Mouse (Mus musculus) adrenal gland, postnatal 4 days (tissue): ENCODE results near the gene Fgf2. TPM values are rescaled to one million over a fixed set of nuclear protein-coding genes. Genes with fewer than 3 reads are reported as not detected.

Experiments
- DNase-seq, 2 experiments: peaks; one replicate each; pipeline ENCODE4 v3.0.0; 2021 to 2022; ENCODE audit warnings: low spot score in 2 of 2, mixed read lengths in 2 of 2
- long read RNA-seq, 2 experiments: library from polyadenylated mRNA; stranded (forward); transcript quantifications; one replicate each; pipeline ENCODE4 v2.0.0; 2021
- total RNA-seq, 2 experiments: library from RNA; stranded (reverse); gene quantifications; 2 replicates each; pipeline ENCODE4 v1.2.3; 2021

Gene Fgf2
- 1 to 10 TPM; 5.0 to 7.1 TPM for total RNA-seq
- long read RNA-seq, experiment 1, full-length matches to known transcripts = 1 of 1 reads
- long read RNA-seq, experiment 1, partial matches to known transcripts = 0 of 1 reads
- long read RNA-seq, experiment 1, other reads (novel, unspliced or antisense) = 0 of 1 reads
- long read RNA-seq, experiment 2, full-length matches to known transcripts = 1 of 2 reads
- long read RNA-seq, experiment 2, partial matches to known transcripts = 0 of 2 reads
- long read RNA-seq, experiment 2, other reads (novel, unspliced or antisense) = 1 of 2 reads

DNA sequence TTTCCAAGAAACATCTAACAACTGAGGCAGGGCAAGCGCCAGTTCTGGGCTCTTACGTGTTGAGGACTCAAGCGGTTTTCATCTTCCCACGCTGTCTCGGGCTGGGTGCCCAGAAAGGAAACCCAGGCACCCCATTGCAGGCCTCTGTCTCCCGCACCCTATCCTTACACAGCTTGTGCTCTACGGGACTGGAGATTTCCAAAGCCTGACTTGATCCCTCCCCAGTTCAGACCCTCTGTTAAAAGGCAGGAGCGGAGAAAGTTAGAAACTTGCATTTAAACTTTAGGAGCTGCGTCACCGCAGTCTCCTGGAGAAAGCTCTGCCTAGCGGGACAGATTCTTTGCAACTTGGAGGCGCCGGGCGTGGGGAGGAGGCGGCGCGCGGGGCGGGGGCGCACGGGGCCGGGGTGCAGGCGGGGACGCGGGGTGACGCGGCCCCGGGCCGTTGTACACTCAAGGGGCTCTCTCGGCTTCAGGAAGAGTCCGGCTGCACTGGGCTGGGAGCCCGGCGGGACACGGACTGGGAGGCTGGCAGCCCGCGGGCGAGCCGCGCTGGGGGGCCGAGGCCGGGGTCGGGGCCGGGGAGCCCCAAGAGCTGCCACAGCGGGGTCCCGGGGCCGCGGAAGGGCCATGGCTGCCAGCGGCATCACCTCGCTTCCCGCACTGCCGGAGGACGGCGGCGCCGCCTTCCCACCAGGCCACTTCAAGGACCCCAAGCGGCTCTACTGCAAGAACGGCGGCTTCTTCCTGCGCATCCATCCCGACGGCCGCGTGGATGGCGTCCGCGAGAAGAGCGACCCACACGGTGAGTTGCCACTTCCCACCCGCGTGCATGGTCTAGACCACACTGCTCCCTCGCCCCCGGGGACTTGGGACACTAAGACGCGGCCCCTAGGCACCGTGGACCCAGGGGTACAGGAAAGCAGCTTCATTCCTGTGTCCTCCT is at the start of gene Fgf2:
Gene Fgf2 (plus strand): TSS at position 126 of the 945 bp plus-strand sequence.
- DNase-seq = no peak

DNA sequence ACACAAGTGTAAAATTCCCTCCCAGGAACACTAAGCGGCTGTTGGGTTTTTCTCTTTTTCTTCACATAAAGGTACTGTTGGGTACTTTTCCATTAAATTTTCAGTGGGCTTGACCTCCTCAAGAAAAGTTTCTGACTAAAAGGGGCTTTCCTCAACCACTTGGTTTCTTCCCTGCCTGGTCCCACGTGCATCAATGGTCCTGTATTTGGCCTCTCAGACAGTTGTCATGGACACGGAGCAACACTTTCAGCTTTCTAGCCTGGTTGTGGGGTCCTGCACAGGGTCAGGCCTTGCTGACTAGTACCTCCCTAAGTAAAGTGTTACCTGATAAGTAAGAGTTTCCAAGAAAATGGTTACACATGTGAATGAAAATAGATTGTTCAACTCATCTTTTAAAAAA is 48.7 kb upstream of the Fgf2 start:
- no peak for DNase-seq

DNA sequence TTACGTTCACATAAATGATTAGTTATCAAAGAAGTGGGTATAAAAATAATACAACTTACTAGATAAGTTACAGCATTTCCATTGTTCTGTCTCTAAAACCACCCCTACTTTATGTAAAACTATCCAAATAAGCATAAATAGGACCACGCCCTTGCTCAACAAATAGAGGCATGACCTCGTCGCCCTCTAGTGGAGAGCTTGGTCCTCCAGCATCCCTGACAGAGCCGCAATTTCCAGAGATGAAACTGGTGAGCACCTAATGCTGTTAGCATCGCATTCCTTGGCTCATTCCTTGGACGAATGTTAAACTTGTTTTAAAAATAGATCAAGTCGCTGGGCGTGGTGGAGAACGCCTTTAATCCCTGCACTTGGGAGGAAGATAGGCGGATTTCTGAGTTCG is 45.5 kb upstream of the Fgf2 start:
- DNase-seq = no peak

DNA sequence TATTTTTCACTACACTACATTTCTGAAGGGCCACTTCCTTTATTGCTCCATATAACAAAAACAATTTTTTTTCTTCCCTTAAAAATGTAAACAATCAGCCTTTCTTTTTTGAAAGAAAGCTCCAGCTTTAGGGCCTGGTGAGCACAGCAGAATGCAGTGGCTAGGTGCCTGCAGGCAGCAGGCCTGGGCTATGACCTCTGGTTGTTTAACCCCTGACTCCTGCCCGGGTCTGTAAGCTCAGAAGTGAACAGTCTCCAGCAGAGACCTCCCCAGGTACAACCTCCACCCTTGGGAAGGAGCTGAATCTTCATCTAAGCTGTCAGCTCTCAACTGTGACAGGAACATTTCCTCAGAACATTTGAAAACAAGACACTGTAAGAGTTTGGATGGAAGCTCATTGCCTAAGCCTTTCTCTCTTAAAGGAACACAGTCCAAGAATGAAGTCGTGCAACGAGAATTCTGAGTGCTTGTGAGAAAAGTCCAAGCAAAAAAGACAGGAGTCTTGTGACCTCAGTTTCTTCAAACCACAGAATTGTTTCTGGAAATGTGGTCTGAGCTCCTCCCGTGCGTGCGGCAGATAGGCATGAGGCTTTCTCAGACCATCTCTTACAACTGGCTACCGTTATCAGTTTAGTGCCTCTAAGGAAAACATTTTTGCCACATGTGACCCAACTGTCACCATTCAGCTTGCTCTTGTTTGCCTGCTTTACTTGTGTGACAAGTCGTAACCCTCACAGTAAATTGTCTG is 44.6 kb upstream of the Fgf2 start:
- DNase-seq = no peak

DNA sequence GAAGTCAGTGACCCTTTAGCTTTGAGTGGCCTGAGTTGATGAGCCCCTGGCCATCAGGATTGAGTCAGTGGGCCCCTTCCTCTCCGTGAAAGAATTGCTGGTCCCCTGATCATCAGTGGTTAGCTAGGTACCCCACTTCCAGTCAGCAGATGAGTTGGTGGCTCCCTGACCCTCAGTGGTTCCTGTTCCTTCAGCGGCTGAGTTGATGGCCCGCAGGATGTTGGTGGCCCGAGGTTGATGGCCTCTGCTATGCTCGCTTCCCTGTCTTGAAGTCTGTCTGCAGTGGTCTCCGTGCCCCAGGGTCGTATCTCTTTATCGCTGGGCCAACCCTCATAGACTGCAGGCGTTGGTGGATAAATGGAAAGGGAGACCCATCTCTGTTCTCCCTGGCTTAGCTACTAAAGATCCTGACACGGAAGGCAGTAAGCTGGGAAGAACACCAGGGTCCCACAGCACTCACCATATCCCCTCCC is 36.2 kb upstream of the Fgf2 start:
- no peak for DNase-seq

DNA sequence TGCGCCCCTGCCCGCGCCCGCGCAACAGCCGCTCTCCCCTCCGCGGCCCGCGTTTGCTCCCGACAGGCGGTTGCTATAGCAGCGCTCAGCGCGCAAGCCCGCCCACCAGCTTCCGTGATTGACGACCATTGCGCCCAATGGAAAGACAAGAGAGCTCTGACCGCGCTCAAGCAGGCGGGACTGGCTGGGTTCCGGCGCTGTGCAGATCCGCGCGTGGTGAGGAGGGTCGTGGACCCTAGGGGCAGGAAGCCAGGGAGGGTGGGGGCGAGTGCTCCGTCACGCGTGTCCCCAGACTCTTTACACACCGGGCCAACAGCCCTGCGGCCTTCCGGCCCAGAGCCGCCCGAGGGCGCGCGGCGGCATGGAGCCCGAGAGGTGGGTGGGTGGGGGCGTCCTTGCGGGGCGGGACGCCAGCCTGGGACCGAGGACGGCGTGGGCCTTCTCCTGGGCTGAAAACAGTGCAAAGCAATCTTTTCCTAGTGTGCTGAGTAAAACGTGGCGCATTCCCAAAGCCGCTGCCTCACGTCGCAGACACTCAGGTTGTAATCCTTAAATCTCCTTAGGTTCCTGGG is 35.7 kb upstream of the Fgf2 start, which contains the start of the genes Bbs12 and Cetn4:
Gene Bbs12 (plus strand): TSS at position 185 of the 572 bp plus-strand sequence.
Gene Cetn4 (minus strand): TSS at position 339 of the 572 bp plus-strand sequence.
- peak; percentile 91 to 96 for DNase-seq

DNA sequence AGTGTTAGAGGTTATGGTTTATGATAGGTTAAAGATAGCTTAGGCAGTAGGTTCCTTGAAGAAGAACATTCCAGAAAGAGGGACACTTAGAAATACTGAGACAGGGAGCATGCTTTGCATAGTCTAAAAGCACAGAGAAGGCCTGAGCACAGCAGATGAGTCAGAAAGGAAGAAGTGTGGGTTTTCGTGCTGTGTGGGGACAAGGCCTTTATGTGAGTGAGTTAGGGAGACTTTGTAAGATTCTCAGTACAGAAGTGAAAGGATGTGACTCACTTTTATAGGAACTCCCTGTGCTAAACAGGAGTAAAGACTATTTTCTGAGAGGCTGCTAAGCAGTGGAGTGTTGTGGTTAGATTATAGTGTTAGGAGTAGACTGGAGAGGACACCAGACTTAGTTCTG is 34.8 kb upstream of the Fgf2 start:
- DNase-seq = no peak

DNA sequence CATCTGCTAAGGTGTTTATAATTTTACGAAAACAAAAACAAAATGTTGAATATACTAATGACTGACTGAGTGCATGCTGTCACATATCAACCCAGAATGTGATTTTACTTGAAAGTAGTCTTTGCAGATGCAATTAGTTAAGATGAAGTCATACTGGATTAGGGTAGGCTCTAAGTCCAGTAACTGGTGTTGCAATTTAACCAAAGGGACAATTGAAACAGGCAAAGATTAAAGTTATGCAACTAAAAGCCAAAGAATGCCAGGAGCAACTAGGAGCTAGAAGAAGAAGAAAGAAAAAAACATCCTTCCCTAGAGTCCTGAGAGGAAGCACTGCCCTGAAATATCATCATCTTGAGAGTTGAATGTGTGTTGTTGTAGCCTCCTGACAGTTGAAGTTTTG is 31.9 kb upstream of the Fgf2 start:
- DNase-seq = no peak

DNA sequence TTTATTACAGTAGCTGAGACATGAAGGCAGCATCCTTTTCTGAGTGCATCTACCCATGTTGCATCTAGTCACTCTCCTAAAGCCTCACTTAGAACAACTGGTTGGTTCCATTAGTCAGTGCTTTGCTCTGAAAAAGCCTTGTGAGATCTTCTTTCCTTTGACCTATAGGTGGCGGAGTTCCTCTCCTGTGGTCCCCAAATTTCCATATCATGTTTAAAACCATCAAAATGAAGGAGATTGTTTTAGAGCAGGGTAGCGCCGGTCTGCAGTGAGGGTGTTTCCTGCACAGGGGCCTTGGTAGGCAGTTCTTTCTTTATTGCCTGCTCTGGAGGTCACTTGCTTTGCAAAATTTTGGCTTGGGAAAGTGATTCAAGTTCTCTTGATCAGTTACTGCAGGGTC is 23.8 kb upstream of the Fgf2 start:
- DNase-seq = no peak

DNA sequence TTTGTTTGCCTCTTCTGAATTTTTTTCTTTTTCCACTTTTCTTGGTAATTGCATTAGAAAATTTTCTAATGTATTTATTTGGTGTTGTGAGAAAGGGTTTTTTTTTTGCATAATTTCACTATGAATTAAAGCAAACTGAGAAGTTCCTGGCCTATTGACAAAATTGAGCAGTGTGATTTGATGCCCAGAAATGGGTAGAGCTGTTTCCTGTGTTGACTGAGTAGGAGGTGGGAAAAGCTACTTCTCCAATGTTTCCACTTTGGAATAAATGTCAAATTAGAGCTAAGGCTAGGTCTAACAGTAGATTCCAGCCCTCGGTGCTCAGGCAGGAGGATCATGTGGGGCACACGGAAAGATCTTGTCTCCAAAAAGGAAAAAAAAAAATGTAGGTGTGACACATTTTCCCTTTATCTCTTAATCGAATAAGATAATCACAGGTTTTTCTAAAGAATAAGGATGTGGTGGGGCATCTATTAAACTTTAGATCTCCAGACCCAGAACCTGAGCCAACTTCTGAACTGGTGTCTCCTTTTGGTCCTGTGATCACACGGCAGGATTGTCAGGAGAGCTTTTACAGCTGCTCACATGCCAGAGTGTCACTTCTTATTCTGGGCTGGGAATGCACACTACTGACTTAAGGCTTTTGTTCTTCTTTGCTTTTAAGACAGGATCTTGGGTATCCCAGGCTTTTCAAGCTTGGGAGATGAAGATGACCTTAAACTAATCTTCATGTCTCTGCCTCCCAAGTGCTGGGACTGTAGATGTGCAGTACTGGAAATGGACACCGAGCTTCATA is 22.6 kb upstream of the Fgf2 start:
- no peak for DNase-seq

DNA sequence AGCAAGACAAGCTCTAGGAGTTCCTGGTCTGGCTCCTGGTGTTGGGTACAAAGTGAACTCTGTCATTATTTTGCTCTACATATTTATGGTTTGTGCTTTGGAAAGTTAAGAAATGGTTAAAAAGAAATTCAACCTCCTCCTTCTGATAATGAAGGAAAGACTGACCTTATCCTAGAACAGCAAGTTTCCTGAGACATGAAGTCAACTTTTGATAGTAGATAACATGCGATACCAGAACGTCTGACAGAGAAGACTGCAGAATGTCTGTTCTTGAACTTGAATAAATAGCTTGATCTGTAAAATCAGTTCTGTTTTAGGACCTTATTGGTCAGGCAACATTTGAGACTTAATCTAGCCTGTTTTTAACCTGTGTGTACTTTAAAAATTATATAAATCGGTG is 21.5 kb upstream of the Fgf2 start:
- no peak for DNase-seq

DNA sequence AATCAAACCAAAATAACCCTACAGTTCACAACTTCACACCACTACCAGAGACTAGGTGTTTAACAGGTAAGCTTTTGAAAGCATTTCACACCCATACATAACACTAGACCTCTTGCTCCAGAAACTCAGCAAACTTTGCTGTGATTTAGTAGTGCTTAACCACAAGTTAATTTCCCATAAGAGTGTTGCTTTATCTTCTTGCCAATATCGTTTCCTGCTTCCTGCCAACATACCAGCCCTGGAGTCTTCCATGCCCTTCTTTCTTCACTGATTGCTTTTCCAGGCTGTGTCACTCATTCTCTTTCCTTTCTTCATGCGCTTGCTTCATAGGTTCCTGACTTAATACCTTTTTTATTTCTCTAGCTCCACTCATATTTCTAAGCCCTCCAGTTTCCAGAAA is 19.7 kb upstream of the Fgf2 start:
- DNase-seq = no peak

DNA sequence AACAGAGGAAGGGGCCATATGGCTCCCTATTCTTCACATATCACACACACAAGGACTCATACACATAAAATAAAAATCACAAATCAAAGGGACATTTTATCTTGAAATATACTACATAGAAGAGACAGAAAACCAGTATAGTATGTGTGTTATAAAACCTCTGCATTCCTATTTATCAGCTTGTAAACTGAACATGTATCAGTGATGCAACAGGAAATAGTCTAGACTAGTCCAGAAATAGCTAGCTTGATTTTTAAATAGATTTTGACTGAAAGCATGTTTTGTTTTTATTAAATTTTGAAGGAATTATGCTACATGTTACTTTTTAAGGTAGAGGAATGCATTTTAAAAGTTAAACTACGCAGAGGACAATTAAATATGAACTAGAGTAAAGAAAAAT is 18.2 kb upstream of the Fgf2 start:
- no peak for DNase-seq

DNA sequence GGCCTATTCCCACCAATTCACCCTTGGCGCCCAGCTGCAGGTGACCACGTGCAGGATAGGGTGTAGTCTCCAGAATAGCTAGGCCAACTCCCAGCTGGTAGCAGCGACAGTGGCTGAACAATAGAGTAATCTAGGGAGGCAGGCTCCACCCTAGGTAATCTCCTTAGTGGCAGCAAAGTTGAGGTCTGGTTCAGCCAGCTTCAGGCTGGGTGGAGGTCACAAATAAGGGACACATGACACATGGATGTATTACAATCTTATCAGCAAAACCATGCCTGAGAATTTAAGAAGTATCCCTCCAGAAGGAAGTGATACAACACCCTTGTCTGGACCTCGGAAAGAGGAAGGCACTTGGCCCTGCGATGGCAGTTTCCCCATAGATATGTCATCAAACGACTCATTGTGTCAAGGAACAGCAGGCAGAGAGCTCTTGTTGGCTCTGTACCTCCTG is 16.1 kb upstream of the Fgf2 start:
- DNase-seq = no peak

DNA sequence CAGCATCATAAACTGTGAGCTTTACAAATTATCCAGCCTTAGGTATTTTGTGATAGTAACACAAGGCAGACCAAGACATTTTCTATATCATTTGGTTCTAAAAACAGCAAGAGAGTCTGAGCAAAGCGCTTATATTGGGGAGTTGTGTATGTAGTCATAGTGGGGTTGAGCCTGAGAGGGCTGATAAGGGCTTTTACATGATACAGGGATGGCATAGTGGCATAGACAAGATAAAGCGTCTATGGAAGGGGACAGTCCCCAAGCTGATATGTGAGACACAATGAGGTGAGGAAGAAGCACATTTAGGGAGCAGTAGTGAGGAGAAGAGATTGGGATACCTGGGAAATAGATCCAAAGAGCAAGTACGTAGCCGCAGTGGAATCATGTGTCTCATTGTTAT is 14.1 kb upstream of the Fgf2 start:
- DNase-seq = no peak

DNA sequence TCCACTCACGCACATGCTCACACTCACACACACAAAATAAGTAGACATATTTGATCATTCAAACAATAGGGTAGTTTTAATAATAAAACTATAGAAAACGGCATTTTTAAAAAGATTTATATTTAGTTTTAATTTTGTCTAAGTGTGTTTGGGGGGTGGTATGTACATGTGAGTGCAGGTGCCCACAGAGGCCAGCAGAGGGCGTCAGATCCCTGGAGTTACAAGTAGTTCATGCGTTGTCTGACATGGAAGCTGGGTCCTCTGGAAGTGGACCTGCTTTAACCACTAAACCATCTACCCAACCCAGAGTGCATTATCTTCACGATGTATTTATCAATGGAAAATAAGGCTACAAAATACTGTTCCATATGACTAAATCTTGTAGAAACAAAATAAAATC is 7.0 kb upstream of the Fgf2 start:
- DNase-seq = no peak

DNA sequence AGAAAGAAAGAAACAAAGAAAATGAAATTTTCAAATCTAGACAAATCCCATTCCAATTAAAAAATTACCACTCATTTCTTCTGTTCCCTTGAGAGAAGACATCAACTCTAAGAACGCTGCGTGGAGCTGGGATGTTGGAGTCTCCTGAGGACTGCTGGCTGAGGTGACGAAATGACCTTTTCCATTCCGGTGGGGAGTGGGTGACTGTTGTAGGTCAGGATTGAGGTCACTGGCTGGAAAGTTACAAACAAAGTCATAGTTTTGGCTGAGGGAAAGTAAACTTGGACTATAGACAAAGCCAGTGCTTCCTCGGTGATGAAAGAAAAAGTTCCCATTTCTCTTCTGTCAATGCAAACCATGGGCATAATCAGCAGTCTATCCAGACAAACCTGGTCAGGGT is 5.3 kb upstream of the Fgf2 start:
- no peak for DNase-seq

DNA sequence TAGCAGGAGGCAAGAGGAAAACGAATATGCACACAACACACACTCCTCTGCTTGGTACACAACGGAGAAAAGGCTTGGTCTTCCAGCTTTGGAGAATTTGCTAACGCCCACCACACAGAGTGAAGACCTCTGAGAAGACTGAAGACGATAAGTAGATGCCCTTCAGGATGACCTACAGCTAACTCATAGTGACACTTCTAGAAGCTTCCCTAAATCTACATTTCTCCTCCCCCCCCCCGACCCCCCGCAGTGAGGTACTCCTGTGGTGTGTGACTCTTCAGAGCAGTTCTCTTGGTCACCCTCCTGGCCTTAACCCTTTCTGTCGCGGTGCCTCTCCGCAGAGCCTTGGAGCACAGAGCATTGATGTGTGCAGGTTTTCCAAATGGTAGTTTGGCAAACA is 475 bp upstream of the Fgf2 start:
- no peak for DNase-seq

DNA sequence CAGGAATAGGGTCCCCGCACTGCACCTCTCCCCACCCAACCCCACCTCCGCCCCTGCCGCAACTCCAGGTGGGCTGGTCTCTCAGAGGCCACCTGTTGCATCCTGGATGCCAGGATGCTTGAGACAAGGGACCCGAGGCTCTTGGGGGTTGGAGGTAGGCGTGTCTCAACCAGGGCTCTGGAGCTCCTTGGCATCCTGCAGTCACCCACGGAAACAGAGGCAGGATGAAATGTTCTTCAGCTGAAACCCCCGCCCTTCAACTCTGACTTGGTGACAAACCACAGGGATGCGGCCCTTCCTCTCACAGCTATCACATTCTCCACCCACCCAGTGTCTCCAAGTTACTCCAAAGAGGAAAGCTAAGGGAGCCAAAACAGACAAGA is 1.0 kb downstream of the Fgf2 start:
- no peak for DNase-seq

DNA sequence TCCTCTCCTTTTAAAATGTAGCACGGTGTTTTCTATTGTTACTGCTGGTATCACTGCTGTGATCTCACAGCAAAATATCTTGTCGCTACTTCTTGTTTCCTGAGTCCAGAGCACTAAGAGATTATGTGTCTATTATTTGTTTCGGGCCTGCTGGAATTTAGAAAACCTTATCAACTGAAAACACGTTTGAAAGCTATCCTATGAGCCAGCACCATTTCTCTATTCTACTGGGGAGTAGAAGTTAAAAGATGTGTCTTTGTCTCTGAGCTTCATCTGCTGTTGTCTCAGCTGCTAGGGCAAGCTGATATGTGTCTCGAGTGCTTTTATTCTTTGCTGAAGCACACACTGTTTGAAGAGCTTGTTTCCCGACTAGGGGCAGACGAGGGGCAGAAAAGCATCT is 2.2 kb downstream of the Fgf2 start:
- DNase-seq = no peak
